Mouse (Mus musculus) thymus, adult 2 months (tissue): ENCODE data around the gene Mb. TPM values are rescaled to one million over a fixed set of nuclear protein-coding genes. Genes with fewer than 3 reads are reported as not detected.
"Not testable (repeated sequence)": the region's sequence is repeated elsewhere in the genome, so short reads cannot be mapped to it uniquely, and the experiment has no call there.

Experiments used
- DNase-seq: peaks from one replicate; pipeline ENCODE4 v3.0.0; 2021
- H3K27ac ChIP-seq: fragments of 200-500 bp; 2 replicates; pipeline ENCODE4 v1.5.1; 2012; ENCODE audit warnings: low read length, control low read depth; ENCODE audit not compliant: control insufficient read depth, insufficient read depth
- H3K27me3 ChIP-seq: fragments of 200-500 bp; 2 replicates; pipeline ENCODE4 v1.6.1; 2012; ENCODE audit warnings: mild to moderate bottlenecking, low read length, moderate library complexity, mixed read lengths; ENCODE audit not compliant: control insufficient read depth, insufficient read depth
- H3K36me3 ChIP-seq: fragments of 200-500 bp; 2 replicates; pipeline ENCODE4 v1.6.1; 2012; ENCODE audit warnings: mild to moderate bottlenecking, low read length, moderate library complexity; ENCODE audit not compliant: control insufficient read depth, insufficient read depth
- H3K4me1 ChIP-seq: fragments of 200-500 bp; replicated peaks from 2 replicates; pipeline ENCODE4 v1.6.1; 2012; ENCODE audit warnings: low read length; ENCODE audit not compliant: control insufficient read depth, insufficient read depth
- H3K4me3 ChIP-seq: fragments of 200-500 bp; 2 replicates; pipeline ENCODE4 v1.5.1; 2012; ENCODE audit warnings: mild to moderate bottlenecking, low read length, control low read depth, moderate library complexity; ENCODE audit not compliant: control insufficient read depth, insufficient read depth
- CTCF ChIP-seq: fragments of 200-500 bp; IDR thresholded peaks from 2 replicates; pipeline ENCODE4 v1.5.1; 2012; ENCODE audit warnings: mild to moderate bottlenecking, control low read depth, low read length, moderate library complexity, borderline replicate concordance; ENCODE audit not compliant: control insufficient read depth, poor library complexity, insufficient read depth; ENCODE audit errors: extremely low read depth
- POLR2A ChIP-seq: fragments of 200-500 bp; IDR thresholded peaks from 2 replicates; pipeline ENCODE4 v1.6.1; 2012; ENCODE audit warnings: mild to moderate bottlenecking, low read length, control low read depth, moderate library complexity; ENCODE audit not compliant: control insufficient read depth, poor library complexity, insufficient read depth; ENCODE audit errors: extremely low read depth
- WGBS: fragments of 180-500 bp; shearing (Covaris S2); methylation state at CpG from one replicate; pipeline ENCODE4 v1.1.7; 2018; 5-methylcytosine and 5-hydroxymethylcytosine counted together
- polyA plus RNA-seq: library from polyadenylated mRNA; depleted of rRNA; stranded (reverse); fragments of >200 nt; gene quantifications from 2 replicates; pipeline ENCODE4 v1.2.3, GENCODE M21; 2012

Gene Mb
- polyA plus RNA-seq, 1 experiment, result 591 TPM

DNA sequence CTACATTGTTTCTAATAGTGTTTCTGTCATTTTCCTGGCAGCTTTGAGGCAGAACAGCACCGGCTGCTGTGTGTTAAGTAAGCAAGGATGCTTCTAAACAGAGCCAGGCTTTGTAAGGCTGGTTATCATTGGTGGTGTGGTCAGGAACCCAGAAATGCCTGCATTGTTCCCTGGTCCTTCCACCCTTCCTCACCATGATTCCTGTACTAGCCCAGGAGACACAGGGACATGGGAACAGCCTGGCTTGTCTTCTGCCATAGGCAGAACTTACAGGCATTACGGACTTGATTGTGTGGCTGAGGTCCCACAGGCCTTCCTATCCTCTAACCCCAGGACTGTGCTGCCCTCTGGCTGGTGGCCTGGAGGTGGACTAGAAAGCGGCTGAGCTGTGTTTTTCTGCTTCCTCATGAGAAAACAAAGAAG is 18.0 kb upstream of the Mb start:
- Histone ChIP-seq H3K4me1 (peaks cover 25% of the 10 kb centered on the region), H3K27me3 (no peaks in the 10 kb centered on the region), H3K36me3 (no peaks in the 10 kb centered on the region), H3K4me3 (no peak overlapping the region), H3K27ac (no peak overlapping the region)
- no peak for DNase-seq
- no peak for TF ChIP-seq POLR2A
- no peak for TF ChIP-seq CTCF
- WGBS, result 89% methylated on average over 3 of the region's 3 CpGs

DNA sequence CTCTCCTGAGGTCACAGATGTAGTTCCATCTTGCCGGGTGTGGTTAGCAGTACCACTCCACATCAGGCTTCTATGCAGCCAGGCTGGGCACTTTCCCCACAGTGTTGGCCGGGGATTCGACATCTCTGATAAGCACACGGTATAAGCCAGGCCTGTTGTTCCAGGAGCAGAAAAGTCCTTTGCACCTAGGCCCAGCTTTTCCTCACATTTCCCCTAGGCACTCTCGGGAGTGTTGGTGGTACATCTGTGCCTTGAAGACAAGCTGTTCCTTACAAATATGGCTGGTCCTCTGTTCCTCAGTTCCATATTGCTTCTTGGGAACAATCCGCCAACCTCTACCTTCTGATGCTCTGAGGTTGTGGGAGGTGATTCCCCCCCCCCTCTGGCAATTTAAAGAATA is 15.8 kb upstream of the Mb start:
- Histone ChIP-seq H3K27ac (no peak overlapping the region), H3K27me3 (no peaks in the 10 kb centered on the region; the same call in 1 of the 2 replicates), H3K4me1 (peaks cover 15% of the 10 kb centered on the region), H3K4me3 (no peak overlapping the region), H3K36me3 (no peaks in the 10 kb centered on the region)
- DNase-seq, result no peak
- TF ChIP-seq POLR2A (no peak), CTCF (no peak)
- 88% methylated on average over 6 of the region's 6 CpGs for WGBS

DNA sequence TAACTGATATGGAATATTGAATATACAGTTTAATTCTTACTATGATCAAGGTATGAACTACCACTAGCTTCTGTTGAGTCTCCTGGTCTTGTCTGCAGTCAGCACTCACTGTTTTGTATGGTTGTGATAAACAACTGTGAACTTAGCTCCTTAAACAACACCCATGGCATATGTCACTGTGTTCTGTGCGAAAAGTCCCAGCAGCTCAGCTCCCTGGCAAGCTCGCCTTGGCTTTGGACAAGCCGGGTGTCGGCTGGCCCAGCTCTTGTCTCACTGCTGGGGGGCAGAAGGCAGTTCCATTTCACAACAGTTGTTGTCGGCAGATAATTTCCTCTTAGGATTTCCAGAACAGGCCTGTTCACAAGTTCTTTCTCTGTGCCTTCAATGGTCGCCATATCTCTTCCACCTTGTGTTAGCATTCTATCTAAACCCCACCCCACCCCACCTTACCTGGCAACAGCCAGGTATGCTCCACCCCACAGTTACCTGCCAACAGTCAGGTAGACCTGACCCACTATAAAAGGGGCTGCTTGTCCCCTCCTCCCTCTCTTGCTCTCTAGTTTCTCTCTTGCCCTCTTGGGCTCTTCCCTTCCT is 14.9 kb upstream of the Mb start:
- H3K4me1 ChIP-seq, result peaks cover 6% of the 10 kb centered on the region
- no peak for TF ChIP-seq POLR2A
- TF ChIP-seq CTCF, result no peak
- WGBS, result 92% methylated on average over 6 of the region's 6 CpGs
- no peak overlapping the region for H3K4me3 ChIP-seq
- no peaks in the 10 kb centered on the region for H3K36me3 ChIP-seq
- no peaks in the 10 kb centered on the region; the same call in 1 of the 2 replicates for H3K27me3 ChIP-seq
- H3K27ac ChIP-seq, result no peak overlapping the region
- DNase-seq, result no peak

DNA sequence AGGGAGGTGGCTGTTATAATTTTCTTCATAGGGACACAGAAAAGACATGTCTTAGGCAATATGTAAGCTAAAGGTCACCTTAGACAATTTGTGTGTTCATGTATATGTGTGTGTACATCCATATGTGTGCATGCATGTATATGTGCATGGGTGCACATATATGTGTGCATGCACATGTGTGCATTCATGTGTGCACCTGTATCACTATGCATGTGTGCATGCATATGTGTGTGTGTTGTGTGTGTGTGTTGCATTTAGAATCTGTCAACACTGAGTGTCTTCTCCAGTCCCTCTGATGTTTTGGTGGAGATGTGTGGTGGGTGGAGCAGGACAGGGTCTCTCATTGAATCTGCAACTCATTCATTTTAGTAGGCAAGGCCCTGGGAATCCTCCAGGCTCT is 12.3 kb upstream of the Mb start:
- no peak overlapping the region for H3K4me3 ChIP-seq
- TF ChIP-seq CTCF (no peak), POLR2A (no peak)
- no peak overlapping the region for H3K27ac ChIP-seq
- H3K4me1 ChIP-seq, result no peaks in the 10 kb centered on the region
- H3K27me3 ChIP-seq, result no peaks in the 10 kb centered on the region; the same call in 1 of the 2 replicates
- DNase-seq, result no peak
- H3K36me3 ChIP-seq, result no peaks in the 10 kb centered on the region

DNA sequence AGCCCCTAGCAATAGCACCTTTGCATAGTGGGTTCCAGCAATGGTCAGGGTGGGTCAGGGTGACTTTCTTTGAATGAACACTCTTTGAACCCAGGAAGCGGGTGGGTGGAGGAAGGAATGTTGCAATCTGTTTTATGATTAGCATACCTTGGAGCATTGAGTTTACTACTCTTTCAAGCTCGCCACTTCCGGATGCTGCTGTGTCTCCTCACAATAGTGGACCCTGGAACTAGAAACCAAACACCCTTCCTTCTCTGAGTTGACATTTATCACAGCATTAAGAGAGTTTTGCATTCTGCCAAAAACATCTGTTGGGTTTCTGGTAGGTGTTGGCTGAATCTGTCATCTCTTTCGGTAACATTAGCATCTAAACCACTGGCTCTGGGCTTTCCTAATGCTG is 8.9 kb upstream of the Mb start:
- H3K36me3 ChIP-seq, DNase-seq, H3K27ac ChIP-seq, H3K27me3 ChIP-seq, H3K4me3 ChIP-seq, H3K4me1 ChIP-seq: not testable (repeated sequence)
- 96% methylated on average over 4 of the region's 4 CpGs for WGBS

DNA sequence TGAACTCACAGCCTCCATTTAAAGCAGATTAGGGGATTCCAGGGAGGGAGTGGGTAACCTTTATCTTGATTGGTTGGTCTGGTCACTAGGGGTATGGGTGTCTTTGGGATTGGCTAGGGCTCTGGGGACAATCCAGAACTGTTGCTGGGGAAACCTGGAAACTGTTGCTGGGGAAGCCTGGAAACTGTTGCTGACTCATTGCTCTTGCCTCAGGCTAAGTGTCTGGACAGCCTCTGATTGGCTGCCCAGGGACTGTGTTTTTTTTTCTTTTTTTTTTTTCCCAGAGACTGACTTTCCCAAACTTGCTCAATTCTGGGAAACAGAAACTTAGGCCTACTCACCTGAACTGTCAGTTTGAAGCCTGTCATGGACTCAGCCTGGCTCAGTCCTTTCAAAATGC is 8.1 kb upstream of the Mb start:
- H3K27ac ChIP-seq, result no peak overlapping the region
- H3K4me1 ChIP-seq, result no peaks in the 10 kb centered on the region
- no peaks in the 10 kb centered on the region for H3K36me3 ChIP-seq
- no peak overlapping the region for H3K4me3 ChIP-seq
- TF ChIP-seq CTCF, result no peak
- no peak for TF ChIP-seq POLR2A
- H3K27me3 ChIP-seq, result no peaks in the 10 kb centered on the region; the same call in 1 of the 2 replicates
- no peak for DNase-seq

DNA sequence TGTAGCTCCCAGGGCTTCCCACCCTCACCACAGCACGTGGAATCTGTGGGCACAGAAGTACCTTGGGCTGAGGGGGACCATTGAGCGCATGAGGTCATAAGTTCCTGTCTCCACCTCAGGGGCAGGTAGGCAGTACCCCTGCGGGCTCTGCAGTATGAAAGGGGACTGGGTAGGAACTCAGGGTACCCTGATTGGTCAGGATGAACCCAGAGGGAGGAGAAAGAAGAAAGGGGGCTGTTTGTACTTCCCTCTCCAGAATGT is 6.3 kb upstream of the Mb start:
- Histone ChIP-seq H3K4me3 (no peak overlapping the region), H3K27ac (no peak overlapping the region), H3K36me3 (no peaks in the 10 kb centered on the region), H3K27me3 (no peaks in the 10 kb centered on the region), H3K4me1 (no peaks in the 10 kb centered on the region)
- DNase-seq, result no peak
- no peak for TF ChIP-seq CTCF
- no peak for TF ChIP-seq POLR2A
- WGBS, result 54% methylated on average over 3 of the region's 3 CpGs
